Mouse (Mus musculus) kidney, postnatal 4 days (tissue): Measurements from ENCODE around the gene Evl.
"Not testable (repeated sequence)": the region's sequence is repeated elsewhere in the genome, so short reads cannot be mapped to it uniquely, and the experiment has no call there.

Experiments
- DNase-seq, 2 experiments: peaks; one replicate each; pipeline ENCODE4 v3.0.0; 2021; ENCODE audit warnings: mixed read lengths in 2 of 2

Gene Evl

DNA sequence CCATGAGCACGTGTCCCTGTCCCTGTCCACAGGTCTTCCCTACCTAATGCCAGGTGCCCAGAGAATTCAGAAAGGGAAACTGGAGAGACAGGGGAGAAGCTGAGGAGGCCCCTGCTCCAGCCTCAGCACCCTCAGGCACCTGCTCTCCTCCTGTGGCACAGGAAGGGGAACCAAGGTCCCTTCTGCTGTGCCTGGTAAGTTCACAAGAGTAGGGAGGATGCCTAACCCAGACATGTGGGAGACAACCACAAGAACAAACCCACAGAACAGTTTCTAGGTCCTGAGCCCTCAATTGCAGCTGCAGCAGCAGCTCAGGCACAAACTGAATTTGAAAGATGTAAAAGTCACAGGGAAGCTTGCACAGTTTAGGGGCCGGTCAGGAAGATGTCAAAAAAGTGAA lies 146.7 kb downstream of the Evl start:
- DNase-seq: no peak

DNA sequence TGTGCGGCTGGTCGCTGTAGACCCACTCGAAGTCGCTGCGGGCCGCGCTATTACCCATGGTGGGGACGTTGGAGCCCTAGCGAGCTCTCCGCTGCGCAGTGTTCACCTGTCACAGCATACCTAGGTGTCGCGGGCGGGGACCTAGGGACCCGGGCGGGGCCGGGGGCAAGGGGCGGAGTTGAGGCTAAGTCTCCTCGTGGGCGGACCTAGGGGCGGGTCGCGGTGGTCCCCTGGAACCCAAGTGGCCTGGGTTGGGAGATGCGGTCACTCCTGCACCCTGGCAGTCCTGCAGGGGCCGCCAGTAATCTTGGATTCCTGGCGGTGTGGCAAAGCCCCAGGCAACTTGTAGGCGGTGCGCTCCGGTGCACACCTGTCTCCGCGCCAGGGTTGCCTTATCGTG lies 147.7 kb downstream of the Evl start, which contains the start of gene Degs2:
Gene Degs2 (minus strand): TSS at position 131 of the 400 bp plus-strand sequence.
- DNase-seq: peak; percentile 65 to 79

DNA sequence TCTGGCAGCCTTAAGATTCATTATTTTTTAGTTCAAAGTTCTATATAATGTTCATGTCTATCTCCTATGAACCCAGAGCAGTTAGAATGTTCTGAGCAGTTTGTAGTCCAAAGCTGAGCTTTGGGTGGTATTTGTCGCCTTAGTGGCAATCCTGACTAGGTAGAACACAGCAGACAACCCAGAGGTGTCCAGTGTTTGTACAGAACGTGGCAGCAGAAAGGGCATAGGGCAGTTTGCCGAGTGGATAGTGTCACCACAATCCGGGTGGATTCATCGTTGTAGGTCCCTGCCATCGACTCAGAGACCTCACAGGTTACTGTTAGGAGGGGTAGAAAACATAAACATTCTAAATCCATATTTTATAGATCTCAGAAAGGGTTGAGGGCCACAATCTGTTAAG lies 151.0 kb downstream of the Evl start:
- no peak for DNase-seq

DNA sequence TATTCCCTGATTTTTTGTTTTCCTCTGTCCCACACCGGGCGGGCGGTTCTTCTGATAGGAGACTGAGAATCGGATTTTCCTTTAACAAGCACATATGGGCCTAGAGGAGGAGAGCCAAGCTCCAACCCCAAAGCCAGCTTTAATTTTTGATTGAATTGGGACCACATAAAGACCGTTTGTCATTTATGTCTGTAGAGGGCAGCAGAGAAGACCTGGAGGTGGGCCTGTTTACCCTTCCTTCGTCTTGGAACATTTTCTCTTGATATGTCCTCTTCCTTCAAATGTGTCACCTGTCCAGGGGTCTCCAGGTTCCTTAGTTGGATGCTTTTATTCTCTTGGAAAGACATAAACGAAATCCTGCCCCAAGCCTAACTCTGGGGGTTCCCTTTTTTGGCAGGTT lies 151.6 kb downstream of the Evl start:
- DNase-seq: no peak

GRCm38 (mm10) chr12:108709386-108709785 lies 154.9 kb downstream of the Evl start:
- DNase-seq: no peak

- no peak for DNase-seq
Observed at GRCm38 (mm10) chr12:108709964-108710765, 155.6 kb downstream of the Evl start.

GRCm38 (mm10) chr12:108710861-108711615 lies 156.5 kb downstream of the Evl start:
- DNase-seq: peak in 1 of 2 experiments; percentile 56

GRCm38 (mm10) chr12:108712481-108712880 lies 158.0 kb downstream of the Evl start:
- DNase-seq: no peak

DNA sequence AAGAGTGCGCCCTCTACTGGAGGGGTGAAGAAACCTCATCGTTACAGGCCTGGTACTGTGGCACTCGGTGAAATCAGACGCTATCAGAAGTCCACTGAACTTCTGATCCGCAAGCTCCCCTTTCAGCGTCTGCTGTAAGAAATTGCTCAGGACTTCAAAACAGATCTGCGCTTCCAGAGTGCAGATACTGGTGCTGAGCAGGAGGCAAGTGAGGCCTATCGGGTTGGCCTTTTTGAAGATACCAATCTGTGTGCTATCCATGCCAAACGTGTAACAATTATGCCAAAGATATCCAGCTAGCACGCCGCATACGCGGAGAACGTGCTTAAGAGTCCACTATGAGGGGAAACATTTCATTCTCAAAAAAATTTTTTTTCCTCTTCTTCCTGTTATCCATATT lies 159.5 kb downstream of the Evl start:
- not testable (repeated sequence) for DNase-seq

GRCm38 (mm10) chr12:108715854-108716253 lies 161.3 kb downstream of the Evl start:
- no peak for DNase-seq

GRCm38 (mm10) chr12:108718485-108718884 lies 164.0 kb downstream of the Evl start:
- no peak for DNase-seq

- DNase-seq: no peak
Observed at GRCm38 (mm10) chr12:108722464-108722863, 167.9 kb downstream of the Evl start.

DNA sequence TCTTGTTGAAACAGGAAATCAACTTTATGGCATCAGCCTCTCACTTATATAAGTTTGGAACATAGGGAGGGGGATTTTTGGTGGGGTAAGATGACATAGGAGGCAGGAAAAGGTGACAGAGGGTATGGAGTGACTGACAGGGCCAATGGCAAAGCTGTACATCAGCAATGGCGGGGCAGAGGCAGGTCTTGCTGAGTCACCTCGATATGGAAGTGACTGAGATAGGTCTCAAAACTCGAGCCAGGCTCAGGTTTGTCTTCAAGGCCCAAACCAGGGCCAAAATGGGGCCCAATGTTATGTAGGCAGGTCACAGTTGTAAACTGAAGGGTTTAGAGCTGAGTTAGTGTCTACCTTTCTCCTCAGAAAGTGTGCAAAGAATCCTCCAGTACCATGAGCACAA lies 169.3 kb downstream of the Evl start:
- no peak for DNase-seq

GRCm38 (mm10) chr12:108734386-108734785 lies 179.9 kb downstream of the Evl start:
- DNase-seq: no peak

- DNase-seq: no peak
Observed at GRCm38 (mm10) chr12:108737838-108738237, 183.3 kb downstream of the Evl start.
